Comparison of ENCODE assay signal across 13 mouse cellular contexts in the genomic region with DNA sequence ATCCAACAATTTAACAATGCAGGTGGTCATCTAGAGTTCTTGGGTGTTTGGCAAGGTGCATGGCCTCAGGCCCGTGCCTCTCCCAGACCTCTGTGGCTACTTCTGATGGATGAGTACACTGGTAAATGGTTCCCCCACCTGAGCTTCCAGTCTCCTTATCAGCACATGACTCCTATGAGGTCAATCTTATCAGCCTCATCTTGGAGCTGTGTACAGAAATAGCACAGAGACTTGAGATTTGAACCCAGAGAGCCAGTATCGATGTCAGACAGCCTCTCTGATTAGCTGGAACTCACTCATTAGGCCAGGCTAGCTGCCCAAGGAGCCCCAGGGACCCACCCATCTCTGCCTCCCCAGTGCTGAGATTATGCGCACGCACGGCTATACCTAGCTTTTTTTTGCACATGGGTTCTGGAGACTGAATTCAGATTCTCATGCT. TPM values are rescaled to one million over a fixed set of nuclear protein-coding genes. Genes with fewer than 3 reads are reported as not detected.
DNase-seq lines count a peak whose midpoint lies in the region; ATAC-seq and TF ChIP-seq lines count a peak whose summit lies in the region.
"Had no signal": no experiment of that assay in that cellular context is flagged by ENCODE, and none has a peak within 500 bp of the region (broad histone marks: within the 10 kb centered on the region; RNA-seq: fewer than 3 reads in every experiment).

No protein-coding gene starts in this region.

- H3K9ac ChIP-seq in heart, embryonic 12.5 days: no peak overlapping the region
- no peak overlapping the region for H3K9ac ChIP-seq in intestine, embryonic 16.5 days (ENCODE audit: low read depth, low read length)
- H3K9ac ChIP-seq in intestine, embryonic 15.5 days: no peak overlapping the region
- no peak overlapping the region for H3K9ac ChIP-seq in midbrain, embryonic 14.5 days (replicated peaks; ENCODE audit: low read length)
- no peak overlapping the region for H3K9ac ChIP-seq in midbrain, embryonic 16.5 days (ENCODE audit: low read depth, low read length)
- H3K9ac ChIP-seq: forebrain, embryonic 13.5 days; heart, embryonic 13.5 days had no signal

- peak; percentile 81 for DNase-seq in heart, adult 11 months
- no peak for DNase-seq in midbrain, embryonic 14.5 days
- DNase-seq in gastrocnemius, adult 2 months: no peak
- DNase-seq: cerebellum, adult 9-10 months had no signal

- no peaks in the 10 kb centered on the region for H3K27me3 ChIP-seq in heart, embryonic 12.5 days (replicated peaks)
- H3K27me3 ChIP-seq in intestine, embryonic 16.5 days (replicated peaks; ENCODE audit: control insufficient read depth, insufficient read depth, low read length): no peaks in the 10 kb centered on the region
- H3K27me3 ChIP-seq in intestine, embryonic 15.5 days (replicated peaks): no peaks in the 10 kb centered on the region
- no peaks in the 10 kb centered on the region for H3K27me3 ChIP-seq in midbrain, embryonic 14.5 days (ENCODE audit: control insufficient read depth, insufficient read depth, low read length)
- H3K27me3 ChIP-seq in midbrain, embryonic 16.5 days (ENCODE audit: control insufficient read depth, insufficient read depth, low read depth, low read length): no peaks in the 10 kb centered on the region
- H3K27me3 ChIP-seq: forebrain, embryonic 13.5 days; heart, embryonic 13.5 days; Patski had no signal

- 71% methylated on average over 5 of the region's 5 CpGs for WGBS in heart, embryonic 12.5 days
- 79% methylated on average over 5 of the region's 5 CpGs for WGBS in intestine, embryonic 16.5 days
- 85% methylated on average over 5 of the region's 5 CpGs for WGBS in intestine, embryonic 15.5 days
- 88% methylated on average over 5 of the region's 5 CpGs for WGBS in midbrain, embryonic 14.5 days
- WGBS in midbrain, embryonic 16.5 days: 89% methylated on average over 5 of the region's 5 CpGs

- intact Hi-C loops in gastrocnemius, adult 2 months (cut with DNase I): no loop called here

- TF ChIP-seq CTCF in gastrocnemius, adult 2 months (IDR thresholded peaks at IDR 0.05): no peak

- H3K36me3 ChIP-seq in heart, embryonic 12.5 days: no peaks in the 10 kb centered on the region
- H3K36me3 ChIP-seq in intestine, embryonic 16.5 days (ENCODE audit: control insufficient read depth, insufficient read depth, low read length): no peaks in the 10 kb centered on the region
- no peaks in the 10 kb centered on the region for H3K36me3 ChIP-seq in intestine, embryonic 15.5 days
- H3K36me3 ChIP-seq in midbrain, embryonic 14.5 days (ENCODE audit: control insufficient read depth, insufficient read depth, low read length): no peaks in the 10 kb centered on the region
- H3K36me3 ChIP-seq in midbrain, embryonic 16.5 days (ENCODE audit: control insufficient read depth, insufficient read depth, low read length): no peaks in the 10 kb centered on the region
- H3K36me3 ChIP-seq: forebrain, embryonic 10.5 days; heart, embryonic 13.5 days had no signal

- no peak overlapping the region for H3K4me3 ChIP-seq in heart, embryonic 12.5 days
- H3K4me3 ChIP-seq in intestine, embryonic 16.5 days (ENCODE audit: low read length): no peak overlapping the region
- no peak overlapping the region for H3K4me3 ChIP-seq in intestine, embryonic 15.5 days (replicated peaks)
- H3K4me3 ChIP-seq in midbrain, embryonic 14.5 days (replicated peaks; ENCODE audit: low read depth, low read length): no peak overlapping the region
- H3K4me3 ChIP-seq in midbrain, embryonic 16.5 days (ENCODE audit: low read depth, low read length): no peak overlapping the region
- no peak overlapping the region for H3K4me3 ChIP-seq in gastrocnemius, adult 2 months
- H3K4me3 ChIP-seq: forebrain, embryonic 10.5 days; forebrain, embryonic 13.5 days; heart, embryonic 13.5 days had no signal

- no peaks in the 10 kb centered on the region for H3K9me3 ChIP-seq in heart, embryonic 12.5 days (replicated peaks)
- no peaks in the 10 kb centered on the region for H3K9me3 ChIP-seq in intestine, embryonic 16.5 days (ENCODE audit: control insufficient read depth, low read length)
- H3K9me3 ChIP-seq in intestine, embryonic 15.5 days: no peaks in the 10 kb centered on the region
- no peaks in the 10 kb centered on the region for H3K9me3 ChIP-seq in midbrain, embryonic 14.5 days (ENCODE audit: control insufficient read depth, low read length)
- no peaks in the 10 kb centered on the region for H3K9me3 ChIP-seq in midbrain, embryonic 16.5 days (replicated peaks; ENCODE audit: control insufficient read depth, low read length, poor library complexity, severe bottlenecking)
- H3K9me3 ChIP-seq: forebrain, embryonic 10.5 days; forebrain, embryonic 13.5 days; heart, embryonic 13.5 days had no signal

- no peak overlapping the region for H3K4me2 ChIP-seq in heart, embryonic 12.5 days
- H3K4me2 ChIP-seq in intestine, embryonic 16.5 days (ENCODE audit: low read depth, low read length): no peak overlapping the region
- no peak overlapping the region for H3K4me2 ChIP-seq in intestine, embryonic 15.5 days (replicated peaks)
- no peak overlapping the region for H3K4me2 ChIP-seq in midbrain, embryonic 14.5 days (ENCODE audit: low read length)
- no peak overlapping the region for H3K4me2 ChIP-seq in midbrain, embryonic 16.5 days (ENCODE audit: low read length)
- H3K4me2 ChIP-seq: forebrain, embryonic 13.5 days had no signal

- H3K27ac ChIP-seq in heart, embryonic 12.5 days (ENCODE audit: poor library complexity, severe bottlenecking): no peak overlapping the region
- H3K27ac ChIP-seq in intestine, embryonic 16.5 days (ENCODE audit: low read length): no peak overlapping the region
- H3K27ac ChIP-seq in intestine, embryonic 15.5 days: no peak overlapping the region
- H3K27ac ChIP-seq in midbrain, embryonic 14.5 days (replicated peaks; ENCODE audit: low read depth, low read length): peak overlapping the region; percentile 32; the same call in 1 of the 2 replicates
- no peak overlapping the region for H3K27ac ChIP-seq in midbrain, embryonic 16.5 days (ENCODE audit: low read length)
- H3K27ac ChIP-seq in gastrocnemius, adult 2 months: no peak overlapping the region
- H3K27ac ChIP-seq: forebrain, embryonic 10.5 days; forebrain, embryonic 13.5 days had no signal

- no peak for ATAC-seq in heart, embryonic 12.5 days (ENCODE audit: insufficient number of reproducible peaks, low FRiP score)
- ATAC-seq in intestine, embryonic 16.5 days: peak; percentile 56; the same call in 1 of the 2 replicates
- ATAC-seq in intestine, embryonic 15.5 days: no peak
- no peak for ATAC-seq in midbrain, embryonic 14.5 days (ENCODE audit: low FRiP score, low TSS enrichment)
- ATAC-seq in midbrain, embryonic 16.5 days: no peak
- ATAC-seq: forebrain, embryonic 13.5 days; forebrain, embryonic 16.5 days; Patski had no signal

- peaks cover 44% of the 10 kb centered on the region for H3K4me1 ChIP-seq in heart, embryonic 12.5 days (replicated peaks)
- peaks cover 6% of the 10 kb centered on the region; the same call in 1 of the 2 replicates for H3K4me1 ChIP-seq in intestine, embryonic 16.5 days (ENCODE audit: control insufficient read depth, insufficient read depth, low read length)
- no peaks in the 10 kb centered on the region for H3K4me1 ChIP-seq in intestine, embryonic 15.5 days (replicated peaks)
- H3K4me1 ChIP-seq in midbrain, embryonic 14.5 days (ENCODE audit: control insufficient read depth, insufficient read depth, low read length): peaks cover 3% of the 10 kb centered on the region; the same call in 1 of the 2 replicates
- peaks cover 5% of the 10 kb centered on the region; the same call in 1 of the 2 replicates for H3K4me1 ChIP-seq in midbrain, embryonic 16.5 days (ENCODE audit: control insufficient read depth, insufficient read depth, low read length)

RNA-seq across cellular contexts. Expression of a gene that starts 32.9 kb away (rescaled TPM):
- polyA plus RNA-seq in heart, embryonic 12.5 days (2016; fragmentation: Nextera tagmentation; extraction: Ambion mirVana): 325 and 346 TPM in 2 replicates
- polyA plus RNA-seq in intestine, embryonic 16.5 days (2015; fragmentation: Nextera tagmentation; extraction: Ambion mirVana): 645 and 812 TPM in 2 replicates
- polyA plus RNA-seq in intestine, embryonic 15.5 days (2015; fragmentation: Nextera tagmentation; extraction: Ambion mirVana): 512 and 519 TPM in 2 replicates
- 446 and 467 TPM in 2 replicates for polyA plus RNA-seq in midbrain, embryonic 14.5 days (2014; fragmentation: Nextera tagmentation; extraction: Ambion mirVana)
- 439 and 482 TPM in 2 replicates for polyA plus RNA-seq in midbrain, embryonic 16.5 days (2015; fragmentation: Nextera tagmentation; extraction: Ambion mirVana)
- total RNA-seq in gastrocnemius, adult 2 months (2021): 10 to 100 TPM; 87.7 to 96.7 TPM

RNA-seq across cellular contexts. Expression of a gene that starts 40.7 kb away (rescaled TPM):
- polyA plus RNA-seq in heart, embryonic 12.5 days (2016; fragmentation: Nextera tagmentation; extraction: Ambion mirVana): 5.4 and 8.0 TPM in 2 replicates
- 3.9 TPM in 2 replicates for polyA plus RNA-seq in intestine, embryonic 16.5 days (2015; fragmentation: Nextera tagmentation; extraction: Ambion mirVana)
- polyA plus RNA-seq in intestine, embryonic 15.5 days (2015; fragmentation: Nextera tagmentation; extraction: Ambion mirVana): 4.4 and 6.3 TPM in 2 replicates
- 12.8 and 14.1 TPM in 2 replicates for polyA plus RNA-seq in midbrain, embryonic 14.5 days (2014; fragmentation: Nextera tagmentation; extraction: Ambion mirVana)
- polyA plus RNA-seq in midbrain, embryonic 16.5 days (2015; fragmentation: Nextera tagmentation; extraction: Ambion mirVana): 9.6 and 10.2 TPM in 2 replicates
- total RNA-seq in gastrocnemius, adult 2 months (2021): 1 to 10 TPM; 2.7 to 3.8 TPM
